Mouse (Mus musculus): ENCODE data around the gene Tanc1. TPM values are rescaled to one million over a fixed set of nuclear protein-coding genes. Genes with fewer than 3 reads are reported as not detected.
A peak's percentile ranks its signal among the peaks of the same experiment; 100 is the strongest.

Tanc1 gene
- polyA plus RNA-seq, 1 experiment from 2014 or later = 45.2 TPM

- H3K4me3 ChIP-seq = no peak overlapping the region
- 56% methylated on average over 5 of the region's 5 CpGs for WGBS
- H3K27ac ChIP-seq = no peak overlapping the region
- ATAC-seq (ENCODE audit: low FRiP score, low read depth) = no peak
- no peak overlapping the region for H3K4me2 ChIP-seq (replicated peaks)
- peaks cover 53% of the 10 kb centered on the region for H3K4me1 ChIP-seq
- no peaks in the 10 kb centered on the region for H3K27me3 ChIP-seq
- peaks cover 11% of the 10 kb centered on the region; the same call in 1 of the 2 replicates for H3K36me3 ChIP-seq
- H3K9me3 ChIP-seq = no peaks in the 10 kb centered on the region
- H3K9ac ChIP-seq = no peak overlapping the region
Measured at GRCm38 (mm10) chr2:59656680-59657079, 44.8 kb downstream of the Tanc1 start.

GRCm38 (mm10) chr2:59659686-59660085, 47.8 kb downstream of the Tanc1 start:
- Histone ChIP-seq H3K36me3 (peaks cover 10% of the 10 kb centered on the region; the same call in 1 of the 2 replicates), H3K4me2 (replicated peaks) (no peak overlapping the region), H3K9ac (no peak overlapping the region), H3K4me1 (peaks cover 43% of the 10 kb centered on the region), H3K27me3 (no peaks in the 10 kb centered on the region), H3K27ac (peak overlapping the region; percentile 39; the same call in 1 of the 2 replicates), H3K9me3 (no peaks in the 10 kb centered on the region), H3K4me3 (no peak overlapping the region)
- ATAC-seq (ENCODE audit: low FRiP score, low read depth) = no peak
- WGBS = 52% methylated on average over 6 of the region's 6 CpGs

- H3K4me2 ChIP-seq (replicated peaks) = peak overlapping the region; percentile 19
- H3K9me3 ChIP-seq = no peaks in the 10 kb centered on the region
- H3K9ac ChIP-seq = no peak overlapping the region
- no peak overlapping the region for H3K4me3 ChIP-seq
- WGBS = 29% methylated on average over 16 of the region's 16 CpGs
- H3K27ac ChIP-seq = peak overlapping the region; percentile 63; the same call in 1 of the 2 replicates
- no peak for ATAC-seq (ENCODE audit: low FRiP score, low read depth)
- H3K4me1 ChIP-seq = peaks cover 30% of the 10 kb centered on the region
- peaks cover 3% of the 10 kb centered on the region; the same call in 1 of the 2 replicates for H3K36me3 ChIP-seq
- H3K27me3 ChIP-seq = no peaks in the 10 kb centered on the region
Measured at GRCm38 (mm10) chr2:59660891-59661805, 49.3 kb downstream of the Tanc1 start.

GRCm38 (mm10) chr2:59664803-59665567, 53.1 kb downstream of the Tanc1 start:
- peaks cover 14% of the 10 kb centered on the region for H3K36me3 ChIP-seq
- H3K9me3 ChIP-seq = no peaks in the 10 kb centered on the region
- H3K4me3 ChIP-seq = no peak overlapping the region
- WGBS = 80% methylated on average over 16 of the region's 16 CpGs
- ATAC-seq (ENCODE audit: low FRiP score, low read depth) = no peak
- H3K4me1 ChIP-seq = peaks cover 32% of the 10 kb centered on the region
- H3K27me3 ChIP-seq = no peaks in the 10 kb centered on the region
- no peak overlapping the region for H3K9ac ChIP-seq
- no peak overlapping the region for H3K4me2 ChIP-seq (replicated peaks)
- no peak overlapping the region for H3K27ac ChIP-seq

GRCm38 (mm10) chr2:59666533-59666932, 54.7 kb downstream of the Tanc1 start:
- H3K27me3 ChIP-seq = no peaks in the 10 kb centered on the region
- no peak overlapping the region for H3K27ac ChIP-seq
- H3K4me2 ChIP-seq (replicated peaks) = no peak overlapping the region
- H3K9me3 ChIP-seq = no peaks in the 10 kb centered on the region
- H3K9ac ChIP-seq = no peak overlapping the region
- no peak overlapping the region for H3K4me3 ChIP-seq
- H3K36me3 ChIP-seq = peaks cover 14% of the 10 kb centered on the region
- no peak for ATAC-seq (ENCODE audit: low FRiP score, low read depth)
- peaks cover 31% of the 10 kb centered on the region for H3K4me1 ChIP-seq
- 81% methylated on average over 5 of the region's 5 CpGs for WGBS

GRCm38 (mm10) chr2:59670087-59671060, 58.5 kb downstream of the Tanc1 start:
- Histone ChIP-seq H3K27ac (peak overlapping the region; percentile 39; the same call in 1 of the 2 replicates), H3K9ac (no peak overlapping the region), H3K9me3 (no peaks in the 10 kb centered on the region), H3K4me2 (replicated peaks) (no peak overlapping the region), H3K36me3 (peaks cover 14% of the 10 kb centered on the region), H3K4me1 (peaks cover 61% of the 10 kb centered on the region), H3K27me3 (no peaks in the 10 kb centered on the region), H3K4me3 (no peak overlapping the region)
- 57% methylated on average over 15 of the region's 15 CpGs for WGBS
- ATAC-seq (ENCODE audit: low FRiP score, low read depth) = no peak

GRCm38 (mm10) chr2:59671671-59672070, 59.8 kb downstream of the Tanc1 start:
- Histone ChIP-seq H3K27me3 (no peaks in the 10 kb centered on the region), H3K9me3 (no peaks in the 10 kb centered on the region), H3K27ac (no peak overlapping the region), H3K36me3 (peaks cover 9% of the 10 kb centered on the region; the same call in 1 of the 2 replicates), H3K4me2 (replicated peaks) (no peak overlapping the region), H3K4me3 (no peak overlapping the region), H3K9ac (no peak overlapping the region), H3K4me1 (peaks cover 74% of the 10 kb centered on the region)
- ATAC-seq (ENCODE audit: low FRiP score, low read depth) = no peak
- 47% methylated on average over 8 of the region's 8 CpGs for WGBS

- no peak overlapping the region for H3K27ac ChIP-seq
- no peaks in the 10 kb centered on the region for H3K9me3 ChIP-seq
- no peak overlapping the region for H3K4me2 ChIP-seq (replicated peaks)
- no peak overlapping the region for H3K4me3 ChIP-seq
- H3K27me3 ChIP-seq = no peaks in the 10 kb centered on the region
- no peak overlapping the region for H3K9ac ChIP-seq
- no peak for ATAC-seq (ENCODE audit: low FRiP score, low read depth)
- H3K4me1 ChIP-seq = peaks cover 76% of the 10 kb centered on the region
- WGBS = 23% methylated on average over 4 of the region's 4 CpGs
- H3K36me3 ChIP-seq = peaks cover 7% of the 10 kb centered on the region; the same call in 1 of the 2 replicates
Measured at GRCm38 (mm10) chr2:59672086-59672485, 60.2 kb downstream of the Tanc1 start.

- WGBS = 81% methylated on average over 8 of the region's 8 CpGs
- H3K4me1 ChIP-seq = peaks cover 78% of the 10 kb centered on the region
- ATAC-seq (ENCODE audit: low FRiP score, low read depth) = no peak
- no peaks in the 10 kb centered on the region for H3K27me3 ChIP-seq
- H3K36me3 ChIP-seq = 0 out of 2 replicates have a peak, but pooled peaks cover 1% of the 10 kb centered on the region
- H3K4me3 ChIP-seq = no peak overlapping the region
- no peak overlapping the region for H3K27ac ChIP-seq
- H3K9ac ChIP-seq = no peak overlapping the region
- H3K4me2 ChIP-seq (replicated peaks) = no peak overlapping the region
- no peaks in the 10 kb centered on the region for H3K9me3 ChIP-seq
Measured at GRCm38 (mm10) chr2:59672686-59673085, 60.8 kb downstream of the Tanc1 start.

- Histone ChIP-seq H3K9me3 (no peaks in the 10 kb centered on the region), H3K9ac (no peak overlapping the region), H3K4me3 (no peak overlapping the region), H3K4me2 (replicated peaks) (no peak overlapping the region), H3K36me3 (no peaks in the 10 kb centered on the region), H3K4me1 (peaks cover 82% of the 10 kb centered on the region), H3K27me3 (no peaks in the 10 kb centered on the region), H3K27ac (no peak overlapping the region)
- WGBS = 86% methylated on average over 6 of the region's 6 CpGs
- no peak for ATAC-seq (ENCODE audit: low FRiP score, low read depth)
Measured at GRCm38 (mm10) chr2:59673351-59673750, 61.5 kb downstream of the Tanc1 start.

- Histone ChIP-seq H3K4me2 (replicated peaks) (no peak overlapping the region), H3K27me3 (no peaks in the 10 kb centered on the region), H3K27ac (no peak overlapping the region), H3K4me1 (peaks cover 85% of the 10 kb centered on the region), H3K36me3 (no peaks in the 10 kb centered on the region), H3K4me3 (no peak overlapping the region), H3K9me3 (no peaks in the 10 kb centered on the region), H3K9ac (no peak overlapping the region)
- 32% methylated on average over 1 of the region's 1 CpGs for WGBS
- ATAC-seq (ENCODE audit: low FRiP score, low read depth) = no peak
Measured at GRCm38 (mm10) chr2:59673877-59674276, 62.0 kb downstream of the Tanc1 start.

Measured in limb, embryonic 13.5 days (tissue).